Mouse (Mus musculus) bone marrow macrophage, adult 2 months (primary cell): ENCODE measurements around the gene Ddx58. TPM values are rescaled to one million over a fixed set of nuclear protein-coding genes. Genes with fewer than 3 reads are reported as not detected.

Experiments used
- H3K27ac ChIP-seq: 2 replicates; pipeline ENCODE4 v1.5.1; 2012; ENCODE audit warnings: low read depth, low read length; ENCODE audit not compliant: insufficient read depth
- H3K4me1 ChIP-seq: 2 replicates; pipeline ENCODE4 v1.6.1; 2012; ENCODE audit warnings: low read length; ENCODE audit not compliant: control insufficient read depth, insufficient read depth
- H3K4me3 ChIP-seq: 2 replicates; pipeline ENCODE4 v1.5.1; 2012; ENCODE audit warnings: mild to moderate bottlenecking, low read length, moderate library complexity; ENCODE audit not compliant: insufficient read depth
- CTCF ChIP-seq: IDR thresholded peaks from 2 replicates; pipeline ENCODE4 v1.5.1; 2012; ENCODE audit warnings: low read depth, mild to moderate bottlenecking, low read length, moderate library complexity
- POLR2A ChIP-seq: IDR thresholded peaks from 2 replicates; pipeline ENCODE4 v1.6.1; 2012; ENCODE audit warnings: mild to moderate bottlenecking, low read depth, low read length, borderline replicate concordance
- polyA plus RNA-seq: library from polyadenylated mRNA; stranded (reverse); fragments of >200 nt; gene quantifications from 2 replicates; pipeline ENCODE4 v1.2.4, GENCODE M21; 2012; ENCODE audit not compliant: missing spikeins, insufficient read depth, insufficient read length

Gene Ddx58
- polyA plus RNA-seq, 1 experiment, result 91.2 TPM

GRCm38 (mm10) chr4:40160591-40161434 is 78.8 kb downstream of the Ddx58 start:
- Histone ChIP-seq H3K27ac (no peak overlapping the region), H3K4me3 (no peak overlapping the region), H3K4me1 (peaks cover 9% of the 10 kb centered on the region)
- no peak for TF ChIP-seq POLR2A
- TF ChIP-seq CTCF, result no peak

- H3K4me1 ChIP-seq, result peaks cover 18% of the 10 kb centered on the region
- H3K27ac ChIP-seq, result no peak overlapping the region
- no peak for TF ChIP-seq CTCF
- TF ChIP-seq POLR2A, result no peak
- no peak overlapping the region for H3K4me3 ChIP-seq
These were observed 81.4 kb downstream of the Ddx58 start for GRCm38 (mm10) chr4:40158224-40158540.

GRCm38 (mm10) chr4:40157500-40158223 is 82.0 kb downstream of the Ddx58 start:
- no peak overlapping the region for H3K27ac ChIP-seq
- peaks cover 19% of the 10 kb centered on the region for H3K4me1 ChIP-seq
- H3K4me3 ChIP-seq, result no peak overlapping the region
- TF ChIP-seq CTCF, result no peak
- no peak for TF ChIP-seq POLR2A

- Histone ChIP-seq H3K4me1 (peaks cover 27% of the 10 kb centered on the region), H3K27ac (no peak overlapping the region), H3K4me3 (no peak overlapping the region)
- TF ChIP-seq POLR2A, result no peak
- no peak for TF ChIP-seq CTCF
These were observed 82.8 kb downstream of the Ddx58 start for GRCm38 (mm10) chr4:40156582-40157499.

GRCm38 (mm10) chr4:40156153-40156552 is 83.5 kb downstream of the Ddx58 start:
- Histone ChIP-seq H3K27ac (no peak overlapping the region), H3K4me1 (peaks cover 33% of the 10 kb centered on the region), H3K4me3 (no peak overlapping the region)
- TF ChIP-seq CTCF, result no peak
- TF ChIP-seq POLR2A, result no peak

GRCm38 (mm10) chr4:40155467-40155999 is 84.1 kb downstream of the Ddx58 start:
- Histone ChIP-seq H3K4me1 (peaks cover 33% of the 10 kb centered on the region), H3K4me3 (no peak overlapping the region), H3K27ac (no peak overlapping the region)
- TF ChIP-seq POLR2A (no peak), CTCF (no peak)

- no peak for TF ChIP-seq CTCF
- TF ChIP-seq POLR2A, result no peak
- H3K4me1 ChIP-seq, result peaks cover 36% of the 10 kb centered on the region
- no peak overlapping the region for H3K4me3 ChIP-seq
- H3K27ac ChIP-seq, result no peak overlapping the region
These were observed 84.9 kb downstream of the Ddx58 start for GRCm38 (mm10) chr4:40154751-40155150.

Other genes starting within 250 kb of the Ddx58 start
- gene Aco1, start 96.7 kb downstream of the Ddx58 start, polyA plus RNA-seq, result 22.1 and 28.8 TPM in 2 replicates
- gene Smim27, start 29.8 kb upstream of the Ddx58 start, polyA plus RNA-seq, result 22.6 and 23.6 TPM in 2 replicates
- 23.5 and 25.5 TPM in 2 replicates for gene Topors, start 30.0 kb upstream of the Ddx58 start, polyA plus RNA-seq
- gene Ndufb6, start 39.6 kb upstream of the Ddx58 start, polyA plus RNA-seq, result 73.8 and 76.3 TPM in 2 replicates
- not detected in 2 replicates for gene Tmem215, start 232.4 kb upstream of the Ddx58 start, polyA plus RNA-seq